7 mouse cellular contexts compared by ENCODE assay signal in the genomic region with DNA sequence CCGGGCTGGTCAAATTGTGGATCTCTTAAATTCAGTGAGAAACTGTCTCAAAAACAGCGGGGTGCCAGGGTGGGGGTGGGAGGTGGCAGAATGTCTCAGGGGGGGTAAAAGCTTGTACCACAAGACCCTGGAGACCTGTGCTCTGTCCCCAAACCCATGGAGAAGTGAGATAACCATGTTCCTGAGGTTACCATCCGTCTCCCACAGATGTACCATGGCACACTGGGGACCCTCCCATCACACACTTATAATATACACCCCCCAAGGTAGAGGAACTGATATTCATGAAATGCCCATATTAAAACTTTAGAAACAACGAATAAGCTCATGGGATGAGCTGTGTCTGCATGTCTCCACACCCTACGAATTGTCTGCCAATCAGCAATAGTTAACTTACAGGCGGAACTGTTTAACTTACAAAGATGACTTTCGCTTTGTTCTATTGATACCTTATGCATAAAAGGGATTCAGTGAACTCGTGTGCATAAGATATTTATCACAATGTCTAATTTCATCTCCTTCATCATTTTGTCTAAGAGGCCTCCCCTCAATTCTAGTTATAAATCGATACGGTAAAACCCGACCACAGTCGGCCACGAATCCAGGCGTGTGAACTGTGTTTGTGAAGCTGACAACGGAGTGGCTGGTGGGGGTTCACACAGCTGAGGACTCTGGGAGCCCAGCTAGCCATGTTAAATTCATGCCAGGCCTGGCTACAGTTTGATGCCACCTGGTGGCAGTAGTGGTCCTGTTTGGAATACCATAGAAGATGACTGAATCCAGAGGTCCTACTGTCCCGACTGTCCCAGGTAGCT. TPM values are rescaled to one million over a fixed set of nuclear protein-coding genes. Genes with fewer than 3 reads are reported as not detected.
DNase-seq lines count a peak whose midpoint lies in the region; ATAC-seq and TF ChIP-seq lines count a peak whose summit lies in the region.

No protein-coding gene starts in this region.

- no peak overlapping the region for H3K9ac ChIP-seq in embryonic facial prominence, embryonic 12.5 days
- no peak overlapping the region for H3K9ac ChIP-seq in limb, embryonic 11.5 days (ENCODE audit: low read length)
- no peak overlapping the region for H3K9ac ChIP-seq in midbrain, embryonic 13.5 days (replicated peaks)

- no peaks in the 10 kb centered on the region for H3K9me3 ChIP-seq in embryonic facial prominence, embryonic 12.5 days
- H3K9me3 ChIP-seq in limb, embryonic 11.5 days (ENCODE audit: control insufficient read depth, low read length): no peaks in the 10 kb centered on the region
- H3K9me3 ChIP-seq in midbrain, embryonic 13.5 days: no peaks in the 10 kb centered on the region

- no peaks in the 10 kb centered on the region for H3K4me1 ChIP-seq in embryonic facial prominence, embryonic 12.5 days
- H3K4me1 ChIP-seq in kidney, adult 2 months (ENCODE audit: control insufficient read depth, insufficient read depth, low read length): no peaks in the 10 kb centered on the region
- no peaks in the 10 kb centered on the region for H3K4me1 ChIP-seq in limb, embryonic 11.5 days (ENCODE audit: control insufficient read depth, insufficient read depth, low read length)
- H3K4me1 ChIP-seq in midbrain, embryonic 13.5 days (replicated peaks): peaks cover 12% of the 10 kb centered on the region

- peak; percentile 75 for DNase-seq in adrenal gland, postnatal 25 days
- peak; percentile 74 to 81 for DNase-seq in heart, adult 18-20 months
- peak; percentile 87 for DNase-seq in kidney, adult 2 months
- DNase-seq in limb, embryonic 11.5 days (ENCODE audit: low spot score): peak; percentile 84
- DNase-seq in spleen, adult 18-20 months: peak; percentile 23 to 63

- H3K27ac ChIP-seq in embryonic facial prominence, embryonic 12.5 days: no peak overlapping the region
- H3K27ac ChIP-seq in kidney, adult 2 months (ENCODE audit: insufficient read depth, low read depth, low read length): no peak overlapping the region
- H3K27ac ChIP-seq in limb, embryonic 11.5 days (replicated peaks; ENCODE audit: low read depth, low read length): no peak overlapping the region
- no peak overlapping the region for H3K27ac ChIP-seq in midbrain, embryonic 13.5 days

- no peak for TF ChIP-seq POLR2A in kidney, adult 2 months (IDR thresholded peaks at IDR 0.05; ENCODE audit: low read depth, low read length)

- 0 out of 2 replicates have a peak overlapping the region, but pooled peaks have one; percentile 14 for H3K4me3 ChIP-seq in embryonic facial prominence, embryonic 12.5 days
- H3K4me3 ChIP-seq in kidney, adult 2 months (ENCODE audit: insufficient read depth, low read depth, low read length): no peak overlapping the region
- H3K4me3 ChIP-seq in limb, embryonic 11.5 days (ENCODE audit: low read depth, low read length): peak overlapping the region; percentile 11; the same call in 1 of the 2 replicates
- H3K4me3 ChIP-seq in midbrain, embryonic 13.5 days (replicated peaks): peak overlapping the region; percentile 20

- peak; percentile 82 for TF ChIP-seq CTCF in kidney, adult 2 months (conservative IDR thresholded peaks at IDR 0.05; ENCODE audit: insufficient read depth, insufficient read length, low read depth, low read length)

- peak; percentile 81 for ATAC-seq in embryonic facial prominence, embryonic 12.5 days (ENCODE audit: insufficient number of reproducible peaks, insufficient read depth, low FRiP score, low TSS enrichment)
- peak; percentile 67; the same call in 1 of the 2 replicates for ATAC-seq in limb, embryonic 11.5 days (ENCODE audit: insufficient number of reproducible peaks, low FRiP score, low TSS enrichment, low read depth)
- ATAC-seq in midbrain, embryonic 13.5 days: peak; percentile 97

- 26% methylated on average over 16 of the region's 16 CpGs for WGBS in embryonic facial prominence, embryonic 12.5 days
- WGBS in kidney, adult 2 months: 26% methylated on average over 16 of the region's 16 CpGs
- WGBS in limb, embryonic 11.5 days: 28% methylated on average over 16 of the region's 16 CpGs
- 29% methylated on average over 16 of the region's 16 CpGs for WGBS in midbrain, embryonic 13.5 days

- no peaks in the 10 kb centered on the region for H3K36me3 ChIP-seq in embryonic facial prominence, embryonic 12.5 days
- H3K36me3 ChIP-seq in kidney, adult 2 months (ENCODE audit: control insufficient read depth, insufficient read depth, low read length): no peaks in the 10 kb centered on the region
- no peaks in the 10 kb centered on the region for H3K36me3 ChIP-seq in limb, embryonic 11.5 days (ENCODE audit: control insufficient read depth, insufficient read depth, low read length)
- no peaks in the 10 kb centered on the region for H3K36me3 ChIP-seq in midbrain, embryonic 13.5 days

- H3K27me3 ChIP-seq in embryonic facial prominence, embryonic 12.5 days: no peaks in the 10 kb centered on the region
- H3K27me3 ChIP-seq in kidney, adult 2 months (replicated peaks; ENCODE audit: control insufficient read depth, insufficient read depth, low read length): no peaks in the 10 kb centered on the region
- no peaks in the 10 kb centered on the region for H3K27me3 ChIP-seq in limb, embryonic 11.5 days (ENCODE audit: control insufficient read depth, insufficient read depth, low read length)
- no peaks in the 10 kb centered on the region for H3K27me3 ChIP-seq in midbrain, embryonic 13.5 days

- peak overlapping the region; percentile 44 for H3K4me2 ChIP-seq in embryonic facial prominence, embryonic 12.5 days (replicated peaks)
- H3K4me2 ChIP-seq in limb, embryonic 11.5 days (ENCODE audit: low read depth, severe bottlenecking): peak overlapping the region; percentile 28; the same call in 1 of the 2 replicates
- H3K4me2 ChIP-seq in midbrain, embryonic 13.5 days (replicated peaks): peak overlapping the region; percentile 44

RNA-seq across cellular contexts. Expression of a gene that starts 26.6 kb away (rescaled TPM):
- total RNA-seq in adrenal gland, postnatal 25 days (2021): 5.7 and 8.3 TPM in 2 replicates
- 6.4 and 6.6 TPM in 2 replicates for polyA plus RNA-seq in embryonic facial prominence, embryonic 12.5 days (2016; fragmentation: Nextera tagmentation; extraction: Ambion mirVana)
- total RNA-seq in heart, adult 18-20 months (2021): 1 to 10 TPM; 4.0 to 4.2 TPM
- polyA plus RNA-seq in kidney, adult 2 months (2012; rRNA removed): 3.8 TPM in 2 replicates
- polyA plus RNA-seq in limb, embryonic 11.5 days (2014; fragmentation: Nextera tagmentation; extraction: Ambion mirVana): 8.4 and 8.5 TPM in 2 replicates
- 4.2 TPM in 2 replicates for polyA plus RNA-seq in midbrain, embryonic 13.5 days (2015; fragmentation: Nextera tagmentation; extraction: Ambion mirVana)
